Mouse (Mus musculus) CH12.LX (cell line): ENCODE measurements around the gene Frs2. TPM values are rescaled to one million over a fixed set of nuclear protein-coding genes. Genes with fewer than 3 reads are reported as not detected.

Experiments used
- DNase-seq: peaks from one replicate; pipeline ENCODE4 v3.0.0-alpha.2; 2013; ENCODE audit errors: extremely low read depth
- H3K27ac ChIP-seq: 2 replicates; pipeline ENCODE4 v1.5.1; 2012; ENCODE audit warnings: low read depth, mild to moderate bottlenecking, control low read depth, moderate library complexity; ENCODE audit not compliant: insufficient read depth
- H3K27me3 ChIP-seq: replicated peaks from 2 replicates; pipeline ENCODE3; 2012; ENCODE audit warnings: inconsistent platforms
- H3K36me3 ChIP-seq, 2 experiments: replicated peaks in 1 of 2; 2 replicates each; pipeline versions ENCODE3 to v1.6.1; 2012; ENCODE audit warnings: inconsistent platforms in 1 of 2, low read length in 1 of 2, mild to moderate bottlenecking in 1 of 2, mixed read lengths in 1 of 2, moderate library complexity in 1 of 2; ENCODE audit not compliant: control insufficient read depth in 1 of 2, insufficient read depth in 1 of 2
- H3K4me1 ChIP-seq, 2 experiments: 2 replicates each; pipeline ENCODE4 v1.6.1; 2012; ENCODE audit warnings: inconsistent platforms in 1 of 2, moderate library complexity in 1 of 2; ENCODE audit not compliant: insufficient read depth in 2 of 2, control insufficient read depth in 1 of 2
- H3K4me2 ChIP-seq: 2 replicates; pipeline ENCODE4 v1.6.1; 2012; ENCODE audit warnings: low read depth, mild to moderate bottlenecking, control low read depth; ENCODE audit not compliant: poor library complexity, insufficient read depth, severe bottlenecking
- H3K4me3 ChIP-seq, 3 experiments: fragments of 150-350 bp in 1 of 3; sonication (generic) in 1 of 3; replicated peaks in 1 of 3; 2 replicates each; pipeline versions ENCODE3 to v1.5.1; 2011 to 2012; ENCODE audit warnings: low read depth in 2 of 3, low read length in 2 of 3, mild to moderate bottlenecking in 2 of 3, moderate library complexity in 2 of 3, control low read depth in 1 of 3, improper control_type of control experiment in 1 of 3, inconsistent platforms in 1 of 3, mixed read lengths in 1 of 3; ENCODE audit not compliant: poor library complexity in 1 of 3
- H3K79me2 ChIP-seq: replicated peaks from 2 replicates; pipeline ENCODE4 v1.6.1; 2012; ENCODE audit warnings: mild to moderate bottlenecking, moderate library complexity; ENCODE audit not compliant: control insufficient read depth, poor library complexity, insufficient read depth, severe bottlenecking; ENCODE audit errors: extremely low read depth
- H3K9ac ChIP-seq: 2 replicates; pipeline ENCODE4 v1.6.1; 2012; ENCODE audit warnings: low read depth, mild to moderate bottlenecking, control low read depth, moderate library complexity; ENCODE audit not compliant: insufficient read depth
- H3K9me3 ChIP-seq: replicated peaks from 2 replicates; pipeline ENCODE3; 2012; ENCODE audit warnings: low read length, inconsistent platforms, mixed read lengths
- BHLHE40 ChIP-seq: IDR thresholded peaks from 2 replicates; pipeline ENCODE4 v1.6.1; 2011; ENCODE audit warnings: mild to moderate bottlenecking, low read depth, low read length, improper control_type of control experiment
- CHD1 ChIP-seq: IDR thresholded peaks from 2 replicates; pipeline ENCODE4 v1.6.1; 2012; ENCODE audit warnings: low read depth, low read length, improper control_type of control experiment, inconsistent platforms
- CHD2 ChIP-seq: IDR thresholded peaks from 2 replicates; pipeline ENCODE4 v1.6.1; 2011; ENCODE audit warnings: low read length, improper control_type of control experiment
- CTCF ChIP-seq, 2 experiments: IDR thresholded peaks in 1 of 2; conservative IDR thresholded peaks in 1 of 2; 2 replicates each; pipeline ENCODE4 v1.5.1; 2011 to 2012; ENCODE audit warnings: low read depth in 2 of 2, low read length in 2 of 2, improper control_type of control experiment in 1 of 2, inconsistent platforms in 1 of 2, mild to moderate bottlenecking in 1 of 2, moderate library complexity in 1 of 2
- E2F4 ChIP-seq: IDR thresholded peaks from 2 replicates; pipeline ENCODE4 v1.6.1; 2011; ENCODE audit warnings: low read depth, low read length, improper control_type of control experiment; ENCODE audit not compliant: insufficient replicate concordance
- ELF1 ChIP-seq: IDR thresholded peaks from 2 replicates; pipeline ENCODE4 v1.6.1; 2014; ENCODE audit warnings: low read depth, mild to moderate bottlenecking, inconsistent platforms, low read length, improper control_type of control experiment
- EP300 ChIP-seq: IDR thresholded peaks from 2 replicates; pipeline ENCODE4 v1.6.1; 2011; ENCODE audit warnings: low read length, improper control_type of control experiment
- ETS1 ChIP-seq: conservative IDR thresholded peaks from 2 replicates; pipeline ENCODE4 v1.6.1; 2012; ENCODE audit warnings: low read depth, mild to moderate bottlenecking, inconsistent platforms, low read length, improper control_type of control experiment, moderate library complexity
- GABPA ChIP-seq: IDR thresholded peaks from 2 replicates; pipeline ENCODE4 v1.6.1; 2012; ENCODE audit warnings: low read depth, low read length, improper control_type of control experiment, inconsistent platforms; ENCODE audit not compliant: insufficient replicate concordance
- HCFC1 ChIP-seq: IDR thresholded peaks from 2 replicates; pipeline ENCODE4 v1.6.1; 2012; ENCODE audit warnings: low read depth, mild to moderate bottlenecking, inconsistent platforms, low read length, improper control_type of control experiment
- IRF4 ChIP-seq: IDR thresholded peaks from 2 replicates; pipeline ENCODE4 v1.6.1; 2014; ENCODE audit warnings: low read depth, mild to moderate bottlenecking, inconsistent platforms, low read length, improper control_type of control experiment
- JUN ChIP-seq: IDR thresholded peaks from 2 replicates; pipeline ENCODE4 v1.6.1; 2011; ENCODE audit warnings: low read depth, mild to moderate bottlenecking, low read length, improper control_type of control experiment, moderate library complexity; ENCODE audit not compliant: insufficient read depth
- JUND ChIP-seq: conservative IDR thresholded peaks from 2 replicates; pipeline ENCODE4 v1.6.1; 2011; ENCODE audit warnings: low read depth, low read length, improper control_type of control experiment
- KAT2A ChIP-seq: IDR thresholded peaks from 2 replicates; pipeline ENCODE4 v1.6.1; 2012; ENCODE audit warnings: low read length, improper control_type of control experiment, inconsistent platforms; ENCODE audit not compliant: insufficient replicate concordance
- MAFK ChIP-seq: IDR thresholded peaks from 2 replicates; pipeline ENCODE4 v1.6.1; 2011; ENCODE audit warnings: low read length, improper control_type of control experiment; ENCODE audit not compliant: insufficient replicate concordance
- MAX ChIP-seq: IDR thresholded peaks from 2 replicates; pipeline ENCODE4 v1.6.1; 2011; ENCODE audit warnings: low read length, improper control_type of control experiment
- MAZ ChIP-seq: IDR thresholded peaks from 2 replicates; pipeline ENCODE4 v1.6.1; 2012; ENCODE audit warnings: low read depth, mild to moderate bottlenecking, inconsistent platforms, low read length, improper control_type of control experiment, moderate library complexity
- MEF2A ChIP-seq: IDR thresholded peaks from 2 replicates; pipeline ENCODE4 v1.6.1; 2014; ENCODE audit warnings: low read depth, mild to moderate bottlenecking, inconsistent platforms, low read length, improper control_type of control experiment, borderline replicate concordance
- MXI1 ChIP-seq: IDR thresholded peaks from 2 replicates; pipeline ENCODE4 v1.6.1; 2011; ENCODE audit warnings: mild to moderate bottlenecking, low read depth, low read length, improper control_type of control experiment
- MYC ChIP-seq: IDR thresholded peaks from 2 replicates; pipeline ENCODE4 v1.6.1; 2011; ENCODE audit warnings: low read depth, mild to moderate bottlenecking, improper control_type of control experiment, low read length
- NELFE ChIP-seq: IDR thresholded peaks from 2 replicates; pipeline ENCODE4 v1.6.1; 2011; ENCODE audit warnings: low read depth, low read length, improper control_type of control experiment
- NRF1 ChIP-seq: IDR thresholded peaks from 2 replicates; pipeline ENCODE4 v1.6.1; 2014; ENCODE audit warnings: low read depth, mild to moderate bottlenecking, inconsistent platforms, low read length, improper control_type of control experiment, moderate library complexity
- PAX5 ChIP-seq: IDR thresholded peaks from 2 replicates; pipeline ENCODE4 v1.6.1; 2012; ENCODE audit warnings: low read length, inconsistent platforms, mixed read lengths
- POLR2A ChIP-seq: IDR thresholded peaks from 2 replicates; pipeline ENCODE4 v1.6.1; 2011; ENCODE audit warnings: low read depth, mild to moderate bottlenecking, improper control_type of control experiment, low read length
- POLR2AphosphoS2 ChIP-seq: IDR thresholded peaks from 2 replicates; pipeline ENCODE4 v1.6.1; 2011; ENCODE audit warnings: low read depth, low read length, improper control_type of control experiment
- RAD21 ChIP-seq: IDR thresholded peaks from 2 replicates; pipeline ENCODE4 v1.6.1; 2011; ENCODE audit warnings: low read depth, mild to moderate bottlenecking, low read length, improper control_type of control experiment, moderate library complexity
- RCOR1 ChIP-seq: conservative IDR thresholded peaks from 2 replicates; pipeline ENCODE4 v1.6.1; 2012; ENCODE audit warnings: low read depth, mild to moderate bottlenecking, inconsistent platforms, low read length, improper control_type of control experiment
- SIN3A ChIP-seq: IDR thresholded peaks from 2 replicates; pipeline ENCODE4 v1.6.1; 2012; ENCODE audit warnings: low read length, improper control_type of control experiment, inconsistent platforms
- SMC3 ChIP-seq: IDR thresholded peaks from 2 replicates; pipeline ENCODE4 v1.6.1; 2011; ENCODE audit warnings: low read depth, low read length, improper control_type of control experiment
- TBP ChIP-seq: conservative IDR thresholded peaks from 2 replicates; pipeline ENCODE4 v1.6.1; 2011; ENCODE audit warnings: low read depth, low read length, improper control_type of control experiment
- TCF12 ChIP-seq: IDR thresholded peaks from 2 replicates; pipeline ENCODE4 v1.6.1; 2014; ENCODE audit warnings: low read depth, mild to moderate bottlenecking, inconsistent platforms, low read length, improper control_type of control experiment
- UBTF ChIP-seq: IDR thresholded peaks from 2 replicates; pipeline ENCODE4 v1.6.1; 2012; ENCODE audit warnings: low read depth, mild to moderate bottlenecking, inconsistent platforms, low read length, improper control_type of control experiment, moderate library complexity
- USF1 ChIP-seq: IDR thresholded peaks from 2 replicates; pipeline ENCODE4 v1.6.1; 2014; ENCODE audit warnings: low read depth, mild to moderate bottlenecking, inconsistent platforms, low read length, improper control_type of control experiment
- USF2 ChIP-seq: conservative IDR thresholded peaks from 2 replicates; pipeline ENCODE4 v1.6.1; 2011; ENCODE audit warnings: low read depth, low read length, improper control_type of control experiment
- ZC3H11A ChIP-seq: IDR thresholded peaks from 2 replicates; pipeline ENCODE4 v1.6.1; 2012; ENCODE audit warnings: low read depth, mild to moderate bottlenecking, inconsistent platforms, low read length, improper control_type of control experiment
- ZKSCAN1 ChIP-seq: IDR thresholded peaks from 2 replicates; pipeline ENCODE4 v1.6.1; 2012; ENCODE audit warnings: low read depth, inconsistent platforms, low read length, improper control_type of control experiment, borderline replicate concordance
- ZMIZ1 ChIP-seq: IDR thresholded peaks from 2 replicates; pipeline ENCODE4 v1.6.1; 2012; ENCODE audit warnings: low read depth, mild to moderate bottlenecking, inconsistent platforms, low read length, improper control_type of control experiment
- ZNF384 ChIP-seq: IDR thresholded peaks from 2 replicates; pipeline ENCODE4 v1.6.1; 2012; ENCODE audit warnings: low read depth, low read length, improper control_type of control experiment, inconsistent platforms
- dilution Hi-C: fragments of 300-500 bp; cut with MboI; formaldehyde crosslinking; loops from 2 replicates; pipeline ENCODE4 v1.14.3; 2020; ENCODE audit warnings: low sequenced_read_pairs; ENCODE audit not compliant: extremely low pct_unique_long_range_greater_than_20kb, extremely low pct_ligation_motif_present
- in situ Hi-C: fragments of 300-500 bp; cut with MboI; formaldehyde crosslinking; loops from 3 replicates; pipeline ENCODE4 v1.14.3; 2019; ENCODE audit warnings: low sequenced_read_pairs, low pct_ligation_motif_present, low pct_unique_long_range_greater_than_20kb, mixed read lengths
- polyA plus RNA-seq: library from polyadenylated mRNA; unstranded; fragments of >175 nt; gene quantifications from 2 replicates; pipeline ENCODE4 v1.2.1, GENCODE M21; 2012; ENCODE audit warnings: low read depth; ENCODE audit not compliant: insufficient read length
- total RNA-seq, 2 experiments: library from RNA; depleted of rRNA; stranded (reverse); fragments of 300-350 nt in 1 of 2; fragments of >200 nt in 1 of 2; gene quantifications; 2 replicates each; pipeline ENCODE4 v1.2.3; 2012 to 2014

Gene Frs2
- total and polyA plus RNA-seq, 3 experiments = 4.3 to 10.4 (median 5.6) TPM

DNA sequence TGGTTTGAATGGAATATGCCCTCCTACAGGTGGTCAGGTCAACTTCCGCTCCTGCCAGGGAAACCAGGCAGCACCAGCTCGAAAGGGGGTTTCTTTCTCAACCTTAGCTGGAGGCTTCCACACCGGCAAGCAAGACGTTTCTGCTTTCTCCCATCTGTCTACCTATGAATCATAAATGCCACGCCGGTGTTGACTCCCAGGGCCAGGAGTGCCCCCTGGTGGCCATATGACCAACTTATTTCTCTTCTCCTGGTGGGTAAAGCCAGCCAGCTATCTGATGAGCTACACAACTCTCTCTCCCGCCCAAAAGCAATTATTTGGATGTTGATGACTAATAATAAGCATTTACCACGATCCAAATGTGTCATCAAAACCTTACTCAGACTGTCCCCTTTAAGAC lies 114.5 kb downstream of the Frs2 start:
- H3K4me2 ChIP-seq = peak overlapping the region; percentile 70
- no peaks in the 10 kb centered on the region for H3K9me3 ChIP-seq
- H3K79me2 ChIP-seq = no peaks in the 10 kb centered on the region
- dilution Hi-C loops = no loop called here
- no peaks in the 10 kb centered on the region for H3K36me3 ChIP-seq
- peaks cover 2% of the 10 kb centered on the region in 2 experiments; a peak in 1 of 4 replicates for H3K4me1 ChIP-seq
- no peak overlapping the region for H3K4me3 ChIP-seq
- H3K27me3 ChIP-seq = peaks cover 1% of the 10 kb centered on the region
- H3K27ac ChIP-seq = no peak overlapping the region
- DNase-seq = peak; percentile 89
- in situ Hi-C loops = loop anchor here (10.0 to 25.0 kb wide), 2 partner anchors 59 to 696 kb away; partner anchors contain the start of gene Gm10271
- TF ChIP-seq USF2 (no peak), JUN (peak; percentile 44; the same call in 1 of the 2 replicates), CHD2 (no peak), MEF2A (peak; percentile 24; the same call in 1 of the 2 replicates), RCOR1 (no peak), MYC (no peak), JUND (peak; percentile 83), ZNF384 (no peak), MAX (no peak), SIN3A (no peak), KAT2A (no peak), ZMIZ1 (no peak), TBP (no peak), MAZ (no peak), MXI1 (no peak), GABPA (no peak), HCFC1 (no peak), ZC3H11A (peak; percentile 37; the same call in 1 of the 2 replicates), MAFK (no peak), UBTF (no peak), CTCF (conservative IDR thresholded peaks at IDR 0.05 in 1 of 2, IDR thresholded peaks at IDR 0.05 in 1 of 2; ENCODE audit: low read depth in 2 of 2, low read length in 2 of 2) (peak; percentile 60 to 94; a peak in 3 of 4 replicates), POLR2AphosphoS2 (no peak), EP300 (no peak), BHLHE40 (no peak), TCF12 (no peak), PAX5 (no peak), ZKSCAN1 (no peak), SMC3 (peak; percentile 91), USF1 (no peak), CHD1 (no peak), POLR2A (no peak), NRF1 (no peak), IRF4 (peak; percentile 36; the same call in 1 of the 2 replicates), ELF1 (no peak), RAD21 (peak; percentile 89), E2F4 (no peak), ETS1 (no peak), NELFE (no peak)
- H3K9ac ChIP-seq = no peak overlapping the region
